Mouse (Mus musculus): ENCODE results near the gene Hipk3.

Hipk3 gene

DNA sequence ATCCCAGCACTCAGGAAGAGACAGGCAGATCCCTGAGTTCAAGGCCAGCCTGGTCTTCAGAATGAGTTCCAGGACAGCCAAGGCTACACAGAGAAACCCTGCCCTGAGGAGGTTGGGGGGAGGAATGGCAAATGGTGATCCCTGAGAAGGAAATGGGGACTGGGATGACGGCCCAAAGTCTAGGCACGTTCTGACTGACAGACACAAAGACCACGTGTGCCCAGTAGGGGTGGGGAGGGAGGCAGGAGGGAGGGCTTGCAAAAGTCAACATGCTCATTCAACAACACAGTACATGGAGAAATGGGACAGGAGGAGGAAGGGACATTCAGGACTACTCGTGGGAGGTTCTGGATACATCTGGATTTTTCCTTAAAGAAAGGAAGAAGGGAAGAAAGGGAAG, 81.8 kb downstream of the Hipk3 start:
- no peak for DNase-seq (ENCODE audit: low spot score)

DNA sequence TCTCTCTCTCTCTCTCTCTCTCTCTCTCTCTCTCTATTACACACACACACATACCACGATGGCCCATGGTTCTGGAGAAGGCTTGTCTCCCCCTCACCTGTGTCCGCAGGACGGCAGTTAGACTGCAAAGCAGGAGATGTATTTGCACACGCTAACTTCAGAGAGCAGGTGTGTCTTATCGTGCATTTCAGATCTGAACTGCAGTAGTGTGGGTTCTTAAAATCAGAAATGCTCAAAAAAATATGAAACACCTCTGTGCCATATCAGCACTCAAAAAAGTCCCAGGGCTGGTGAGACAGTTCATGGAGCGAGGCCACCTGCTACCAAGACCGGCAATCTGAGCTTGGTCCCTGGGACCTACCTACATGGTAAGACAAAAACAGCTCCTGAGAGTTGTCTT, 82.4 kb downstream of the Hipk3 start:
- DNase-seq (ENCODE audit: low spot score) = no peak

DNA sequence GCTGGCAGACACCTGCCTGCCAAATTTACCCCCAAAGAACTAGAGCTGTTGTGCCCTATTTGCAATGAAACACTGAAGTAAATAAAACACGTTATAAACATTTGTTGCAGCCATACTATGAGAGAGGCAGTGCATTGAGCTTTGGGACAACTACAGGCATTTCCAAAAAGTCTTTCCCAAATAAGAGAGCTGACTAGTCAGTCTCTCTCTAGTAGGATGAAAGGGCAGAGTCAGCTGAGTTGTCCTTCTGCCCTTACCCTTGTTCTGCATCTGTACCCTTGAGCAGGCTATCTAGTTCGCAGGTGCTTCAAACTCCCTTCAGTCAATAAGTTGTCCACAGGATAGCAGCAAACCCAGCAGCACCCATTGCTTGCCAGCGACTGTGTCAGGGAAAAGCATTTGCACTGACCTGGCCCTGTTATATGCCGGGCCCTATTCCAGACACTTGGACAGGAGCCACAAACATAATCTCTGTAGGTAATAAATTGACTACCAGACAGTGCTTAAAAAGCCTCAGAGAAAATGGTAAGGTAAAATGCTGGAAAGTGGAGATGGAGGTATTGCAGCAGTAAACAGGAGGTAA, 83.2 kb downstream of the Hipk3 start, which contains the start of gene D430041D05Rik:
Gene D430041D05Rik (minus strand): TSS at position 51 of the 583 bp plus-strand sequence.
- no peak for DNase-seq (ENCODE audit: low spot score)

DNA sequence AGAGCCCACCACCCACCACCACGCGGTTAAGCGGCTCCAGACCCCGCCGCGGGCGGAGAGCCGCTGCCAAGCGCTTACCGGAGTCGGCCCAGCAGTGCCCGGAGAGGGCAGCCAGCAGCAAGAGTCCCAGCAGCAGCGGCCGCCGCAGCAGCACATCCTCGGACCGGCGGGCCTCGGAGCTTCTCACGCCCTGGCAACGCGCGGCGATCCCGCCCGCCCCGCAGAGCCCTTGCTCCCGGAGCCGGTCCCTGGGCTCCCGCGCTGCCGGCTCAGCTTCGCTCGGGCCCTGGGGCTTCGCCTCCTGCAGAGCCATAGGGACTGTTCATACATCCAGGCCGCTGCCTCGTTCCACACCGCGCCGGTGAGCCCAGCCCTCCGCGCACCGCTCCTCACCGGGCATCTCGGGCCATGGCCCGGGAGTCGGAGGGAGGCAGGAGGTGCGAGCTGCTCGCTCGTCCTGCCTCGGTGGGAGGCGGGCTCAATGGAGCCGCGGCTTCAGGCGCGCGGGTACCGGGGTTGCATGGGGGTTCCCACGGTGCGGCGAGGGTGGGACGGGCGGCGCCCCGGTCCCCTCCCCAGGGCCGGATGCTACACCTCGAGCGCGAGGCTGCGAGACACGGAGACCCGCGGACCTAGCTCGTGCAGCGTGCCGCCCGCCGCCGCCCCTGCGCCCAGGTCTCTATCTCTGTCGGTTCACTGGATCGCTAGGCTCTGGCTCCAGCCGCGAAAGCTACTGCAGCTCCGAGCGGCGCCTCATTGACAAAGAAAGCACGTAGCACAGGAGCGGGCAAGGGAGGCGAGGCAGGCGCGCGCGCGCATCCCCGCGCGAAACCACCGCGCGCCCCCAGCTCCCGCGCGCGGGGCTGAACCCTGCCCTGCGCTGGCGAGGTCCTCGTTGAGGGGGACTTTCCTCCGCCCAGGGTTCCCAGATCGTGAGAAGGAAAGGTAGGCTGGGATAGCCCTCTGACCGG, 84.1 kb downstream of the Hipk3 start:
- peak; percentile 71 for DNase-seq (ENCODE audit: low spot score)

DNA sequence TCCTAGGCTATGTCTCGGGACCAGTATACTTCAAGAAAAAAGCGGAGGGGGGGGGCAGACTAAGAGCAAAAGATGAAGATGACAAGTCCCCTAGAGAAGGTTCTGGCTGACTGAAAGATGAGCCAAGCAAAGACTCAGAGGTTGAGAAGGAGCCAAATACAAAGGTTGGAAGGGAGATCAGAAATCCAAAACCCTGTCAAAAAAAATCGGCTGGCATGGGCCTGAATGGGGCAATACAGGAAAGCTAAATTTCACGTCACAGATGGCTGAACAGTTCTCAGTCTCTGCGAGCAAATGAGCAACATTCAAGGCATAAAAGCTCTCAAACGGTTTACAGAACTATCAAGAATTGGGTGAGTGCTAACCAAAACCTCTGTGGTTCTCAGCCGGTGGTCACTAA, 85.9 kb downstream of the Hipk3 start:
- DNase-seq (ENCODE audit: low spot score) = no peak

DNA sequence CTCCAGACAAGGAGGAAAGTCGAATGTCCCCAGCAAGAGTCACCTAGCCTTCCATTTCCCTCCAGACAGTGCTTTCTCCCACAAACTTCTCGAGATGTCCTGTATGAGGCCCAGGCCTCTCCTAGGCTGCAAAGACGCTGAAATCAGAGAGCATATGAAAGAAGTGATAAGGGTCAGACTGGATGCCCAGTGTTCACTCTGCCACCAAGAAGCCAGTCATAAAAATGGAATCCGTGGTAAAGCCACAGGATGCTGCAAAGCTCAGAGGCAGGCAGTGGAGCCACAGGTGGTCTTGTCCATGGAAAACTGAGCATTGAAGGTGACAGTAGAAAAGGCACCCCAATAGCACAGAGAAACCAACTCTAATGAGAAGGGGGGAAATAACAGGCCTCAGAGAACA, 86.3 kb downstream of the Hipk3 start:
- DNase-seq (ENCODE audit: low spot score) = no peak

GRCm38 (mm10) chr2:104404036-104404435, 90.2 kb downstream of the Hipk3 start:
- no peak for DNase-seq (ENCODE audit: low spot score)

GRCm38 (mm10) chr2:104398651-104399290, 95.5 kb downstream of the Hipk3 start:
- DNase-seq (ENCODE audit: low spot score) = no peak

DNA sequence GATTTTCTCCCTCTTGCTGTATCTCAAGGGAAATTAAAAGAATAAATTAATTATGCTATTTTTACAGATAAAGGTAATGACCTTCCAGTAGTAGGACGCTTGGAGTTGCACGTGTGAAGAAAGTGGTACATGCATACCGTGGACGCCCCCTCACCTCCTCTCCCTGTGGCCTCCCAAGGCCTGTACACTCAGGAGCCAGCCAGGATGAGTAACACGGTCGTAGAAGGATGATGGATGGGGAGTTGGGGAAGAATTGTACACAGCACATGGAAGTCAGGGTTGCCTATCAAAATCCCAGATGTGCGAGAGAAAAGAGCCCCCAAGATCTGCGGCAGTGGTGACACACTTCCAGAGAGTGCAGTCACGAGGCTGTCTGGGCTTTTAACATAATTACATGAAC, 98.3 kb downstream of the Hipk3 start:
- DNase-seq (ENCODE audit: low spot score) = no peak

GRCm38 (mm10) chr2:104394769-104395168, 99.5 kb downstream of the Hipk3 start:
- DNase-seq (ENCODE audit: low spot score) = no peak

DNA sequence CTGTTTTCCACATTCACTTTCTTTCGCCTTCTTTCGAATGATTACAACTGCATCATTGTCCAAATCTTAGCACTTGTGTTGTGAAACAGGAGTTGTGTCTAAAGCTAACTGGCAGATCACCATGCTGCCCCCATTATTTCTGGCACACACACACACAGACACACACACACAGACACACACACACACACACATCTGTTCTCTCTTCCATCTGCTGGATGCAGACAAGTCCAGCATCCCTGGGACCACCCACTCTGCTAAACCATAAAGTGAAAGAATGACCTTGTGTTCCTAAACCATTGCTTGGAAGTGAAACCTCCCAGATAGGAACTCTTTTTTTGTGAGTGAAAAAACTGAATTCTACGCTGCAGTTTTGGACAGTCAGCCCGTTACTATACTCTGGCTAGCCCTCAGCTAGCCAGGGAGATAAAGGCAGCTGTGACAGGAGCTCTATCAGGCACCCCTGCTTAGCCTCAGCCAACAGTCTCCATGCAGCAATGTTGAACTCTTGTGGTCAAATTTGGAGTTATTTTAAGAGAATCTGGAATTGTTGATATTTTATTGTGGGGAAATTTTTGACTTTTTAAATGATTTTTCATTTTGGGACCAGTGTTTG, 101.4 kb downstream of the Hipk3 start:
- DNase-seq (ENCODE audit: low spot score) = no peak

DNA sequence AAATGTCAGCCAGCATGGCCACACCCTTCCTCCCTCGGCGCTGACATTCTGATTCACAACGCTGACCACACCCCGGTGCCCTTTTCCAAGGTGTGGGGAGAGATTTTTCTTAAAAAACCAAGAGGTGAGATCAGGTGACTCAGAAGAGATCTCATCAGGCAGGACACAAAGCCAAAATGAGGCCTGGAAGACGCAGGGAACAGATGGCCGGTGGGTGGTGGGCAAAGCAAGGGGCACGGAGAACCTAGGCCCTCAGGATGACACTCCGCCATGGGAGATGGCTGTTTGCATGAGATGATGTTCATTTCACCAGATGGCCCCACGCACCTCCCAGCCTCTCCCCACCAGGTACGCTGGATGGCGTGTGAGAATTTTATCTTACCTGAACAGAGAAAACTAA, 105.0 kb downstream of the Hipk3 start:
- DNase-seq (ENCODE audit: low spot score) = no peak

DNA sequence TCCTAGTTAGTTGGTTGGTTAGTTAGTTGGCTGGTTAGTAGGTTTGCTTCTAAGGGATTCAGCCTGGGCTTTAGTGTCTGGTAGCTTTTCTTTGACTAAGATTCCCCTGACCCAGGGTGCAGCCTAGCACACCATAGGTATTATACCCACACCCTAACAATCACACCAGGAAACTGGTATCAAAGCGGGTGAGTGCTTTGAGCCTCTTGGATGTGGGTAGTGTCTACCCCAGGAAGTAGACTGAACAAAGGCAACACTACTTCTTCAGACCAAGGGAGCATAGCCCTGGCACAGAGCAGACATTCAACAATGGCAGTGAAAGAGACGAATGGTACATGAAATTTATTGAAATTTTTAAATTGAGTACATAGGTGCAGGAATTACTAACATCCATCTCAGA, 108.3 kb downstream of the Hipk3 start:
- DNase-seq (ENCODE audit: low spot score) = no peak

DNA sequence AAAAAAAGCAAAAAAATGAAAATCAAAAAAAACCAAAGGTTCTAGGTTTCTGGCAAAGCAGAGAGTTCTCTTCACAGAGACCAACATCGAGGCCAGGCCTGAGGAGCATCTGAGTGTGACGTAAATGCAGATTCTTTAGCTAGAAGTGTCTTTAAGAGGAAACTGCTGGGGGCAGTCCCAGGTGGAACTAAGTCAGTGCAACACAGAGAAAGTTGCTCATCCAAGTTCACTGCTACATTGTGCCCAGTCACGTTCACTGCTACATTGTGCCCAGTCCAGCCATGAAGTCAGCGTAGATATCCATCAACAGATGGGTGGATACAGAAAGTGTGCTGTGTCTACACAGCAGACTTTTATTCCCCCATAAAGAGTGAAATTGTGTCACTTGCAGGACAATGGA, 110.7 kb downstream of the Hipk3 start:
- no peak for DNase-seq (ENCODE audit: low spot score)

- no peak for DNase-seq (ENCODE audit: low spot score)
Measured at GRCm38 (mm10) chr2:104382813-104383212, 111.4 kb downstream of the Hipk3 start.

DNA sequence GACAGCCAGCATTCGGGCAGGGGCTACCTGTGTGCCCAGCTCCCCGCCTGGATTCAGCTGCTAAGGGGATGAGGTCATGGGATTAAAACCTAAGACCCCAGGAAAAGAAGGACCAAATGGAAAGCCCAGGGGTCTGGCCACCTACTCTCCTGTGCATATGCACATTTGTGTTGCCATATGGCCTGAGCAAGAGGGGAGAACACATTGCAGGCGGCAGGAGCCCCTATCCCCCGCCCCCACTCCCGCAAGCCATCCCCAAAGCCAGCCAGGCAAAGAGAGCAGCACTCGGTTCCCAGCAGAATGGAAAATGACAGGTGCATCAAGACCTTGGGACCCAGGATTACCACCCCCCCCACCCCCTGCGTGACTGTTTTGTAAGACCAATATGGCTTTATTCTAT, 114.9 kb downstream of the Hipk3 start:
- DNase-seq (ENCODE audit: low spot score) = no peak

DNA sequence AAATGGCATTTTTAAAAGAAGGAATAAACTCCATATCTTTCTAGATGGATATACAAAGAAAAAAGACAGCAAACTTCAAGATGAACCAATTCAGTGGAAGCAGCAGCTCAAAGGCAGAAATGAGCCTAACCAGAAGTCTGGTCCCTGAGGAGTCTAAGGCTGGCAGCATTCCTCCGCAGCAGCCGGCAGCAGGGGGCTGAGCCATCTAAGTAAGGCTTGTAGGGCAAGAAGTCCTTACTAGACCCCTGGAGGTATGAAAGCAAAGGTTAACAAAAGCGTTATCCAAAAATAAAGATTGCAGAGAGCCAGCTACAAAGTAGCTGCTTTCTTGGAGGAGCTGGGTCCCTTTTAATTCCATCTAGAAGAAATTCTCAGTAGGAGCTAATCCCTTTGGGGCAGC, 115.5 kb downstream of the Hipk3 start:
- no peak for DNase-seq (ENCODE audit: low spot score)

DNA sequence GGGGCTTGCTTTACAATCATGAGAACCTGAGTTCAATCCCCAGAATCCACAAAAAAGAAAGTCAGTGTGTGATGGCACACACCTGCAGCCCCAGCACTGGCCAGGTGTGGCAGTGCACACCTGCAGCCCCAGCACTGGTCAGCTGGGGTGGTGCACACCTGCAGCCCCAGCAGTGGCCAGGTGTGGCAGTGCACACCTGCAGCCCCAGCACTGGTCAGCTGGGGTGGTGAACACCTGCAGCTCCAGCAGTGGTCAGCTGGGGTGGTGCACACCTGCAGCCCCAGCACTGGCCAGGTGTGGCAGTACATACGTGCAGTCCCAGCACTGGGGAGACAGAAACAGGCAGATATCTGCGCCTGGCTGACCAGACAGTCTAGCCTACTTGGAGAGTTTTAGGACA, 116.3 kb downstream of the Hipk3 start:
- DNase-seq (ENCODE audit: low spot score) = no peak
